Mouse (Mus musculus): ENCODE measurements at regions not wholly inside any gene's neighbourhood (a gene's known extent, or its start where the extent isn't known, plus 50 kb on each side); places are given as distances from the start of the nearest gene placed in this dataset.

DNA sequence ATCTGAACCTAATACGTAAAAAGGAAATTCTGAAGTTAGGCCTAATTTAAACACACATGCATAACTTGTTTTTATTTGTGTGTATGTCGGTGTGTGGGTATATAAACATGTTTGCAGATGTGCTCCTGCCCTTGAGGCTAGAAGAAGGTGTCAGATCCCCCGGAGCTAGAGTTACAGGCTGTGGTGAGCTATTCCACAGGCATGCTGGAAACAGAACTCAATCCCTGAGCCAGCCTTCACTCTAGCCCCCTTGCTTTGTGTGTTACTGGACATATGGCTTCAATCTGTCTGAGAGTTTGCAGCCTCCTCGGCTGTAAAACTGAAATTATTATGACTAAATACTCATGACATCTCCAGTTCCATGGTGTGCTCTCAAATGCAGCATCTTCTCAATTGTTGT, 89.3 kb upstream of the Tspan5 start:
- Histone ChIP-seq H3K4me1 (ENCODE audit: control insufficient read depth, insufficient read depth, low read length) (peaks cover 12% of the 10 kb centered on the region), H3K9me3 (ENCODE audit: control insufficient read depth, low read length) (peaks cover 15% of the 10 kb centered on the region; the same call in 1 of the 2 replicates), H3K27me3 (replicated peaks; ENCODE audit: control insufficient read depth, insufficient read depth, low read length) (no peaks in the 10 kb centered on the region), H3K36me3 (ENCODE audit: control insufficient read depth, insufficient read depth, low read length) (no peaks in the 10 kb centered on the region), H3K4me3 (ENCODE audit: low read depth, low read length) (no peak overlapping the region), H3K9ac (ENCODE audit: low read depth, low read length) (no peak overlapping the region), H3K27ac (replicated peaks; ENCODE audit: low read depth, low read length) (peak overlapping the region; percentile 61), H3K4me2 (ENCODE audit: low read depth, low read length) (no peak overlapping the region)
- DNase-seq (ENCODE audit: low spot score): peak; percentile 88
- WGBS: 34% methylated on average over 4 of the region's 4 CpGs
- ATAC-seq (ENCODE audit: low read depth): peak; percentile 69

- no peak overlapping the region for H3K9ac ChIP-seq (ENCODE audit: low read depth, low read length)
- ATAC-seq (ENCODE audit: low read depth) (no peak; the same call in 1 of the 2 replicates), DNase-seq (ENCODE audit: low spot score) (peak; percentile 80)
- no peak overlapping the region for H3K4me3 ChIP-seq (ENCODE audit: low read depth, low read length)
- H3K4me2 ChIP-seq (ENCODE audit: low read depth, low read length): no peak overlapping the region
- WGBS: 60% methylated on average over 13 of the region's 13 CpGs
- peaks cover 15% of the 10 kb centered on the region; the same call in 1 of the 2 replicates for H3K9me3 ChIP-seq (ENCODE audit: control insufficient read depth, low read length)
- no peaks in the 10 kb centered on the region for H3K36me3 ChIP-seq (ENCODE audit: control insufficient read depth, insufficient read depth, low read length)
- peak overlapping the region; percentile 61 for H3K27ac ChIP-seq (replicated peaks; ENCODE audit: low read depth, low read length)
- H3K27me3 ChIP-seq (replicated peaks; ENCODE audit: control insufficient read depth, insufficient read depth, low read length): no peaks in the 10 kb centered on the region
- peaks cover 12% of the 10 kb centered on the region for H3K4me1 ChIP-seq (ENCODE audit: control insufficient read depth, insufficient read depth, low read length)
Measured at GRCm38 (mm10) chr3:138653549-138654246, 88.3 kb upstream of the Tspan5 start.

- DNase-seq (ENCODE audit: low spot score) (peak; percentile 77), ATAC-seq (ENCODE audit: low read depth) (peak; percentile 81)
- Histone ChIP-seq H3K9me3 (ENCODE audit: control insufficient read depth, low read length) (peaks cover 15% of the 10 kb centered on the region; the same call in 1 of the 2 replicates), H3K4me1 (ENCODE audit: control insufficient read depth, insufficient read depth, low read length) (peaks cover 12% of the 10 kb centered on the region), H3K27ac (replicated peaks; ENCODE audit: low read depth, low read length) (peak overlapping the region; percentile 44; the same call in 1 of the 2 replicates), H3K9ac (ENCODE audit: low read depth, low read length) (no peak overlapping the region), H3K27me3 (replicated peaks; ENCODE audit: control insufficient read depth, insufficient read depth, low read length) (no peaks in the 10 kb centered on the region), H3K36me3 (ENCODE audit: control insufficient read depth, insufficient read depth, low read length) (no peaks in the 10 kb centered on the region), H3K4me3 (ENCODE audit: low read depth, low read length) (no peak overlapping the region), H3K4me2 (ENCODE audit: low read depth, low read length) (no peak overlapping the region)
- 66% methylated on average over 16 of the region's 16 CpGs for WGBS
Measured at GRCm38 (mm10) chr3:138654610-138655371, 87.2 kb upstream of the Tspan5 start.

DNA sequence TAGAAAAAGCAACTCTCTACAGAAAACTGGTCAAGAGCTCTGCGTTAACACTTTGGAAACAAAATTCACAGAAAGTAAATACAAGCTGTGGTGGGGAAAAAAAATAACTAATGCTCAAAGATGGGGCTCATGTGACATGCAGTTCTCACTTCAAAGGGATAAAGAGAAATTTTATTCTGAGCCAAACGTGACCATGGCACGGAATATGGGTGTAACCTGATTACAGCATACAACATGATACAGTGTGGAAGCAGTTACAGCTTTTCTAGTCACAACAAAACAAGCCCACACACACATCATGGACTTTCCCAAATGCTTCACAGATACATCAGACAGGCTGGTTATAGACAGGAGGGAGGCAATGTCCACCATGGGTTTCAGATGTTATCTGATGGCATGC, 86.5 kb upstream of the Tspan5 start:
- no peaks in the 10 kb centered on the region for H3K27me3 ChIP-seq (replicated peaks; ENCODE audit: control insufficient read depth, insufficient read depth, low read length)
- H3K9ac ChIP-seq (ENCODE audit: low read depth, low read length): no peak overlapping the region
- peak overlapping the region; percentile 44; the same call in 1 of the 2 replicates for H3K27ac ChIP-seq (replicated peaks; ENCODE audit: low read depth, low read length)
- H3K4me3 ChIP-seq (ENCODE audit: low read depth, low read length): no peak overlapping the region
- H3K4me1 ChIP-seq (ENCODE audit: control insufficient read depth, insufficient read depth, low read length): peaks cover 12% of the 10 kb centered on the region
- H3K9me3 ChIP-seq (ENCODE audit: control insufficient read depth, low read length): peaks cover 15% of the 10 kb centered on the region; the same call in 1 of the 2 replicates
- DNase-seq (ENCODE audit: low spot score) (peak; percentile 65), ATAC-seq (ENCODE audit: low read depth) (peak; percentile 39)
- no peaks in the 10 kb centered on the region for H3K36me3 ChIP-seq (ENCODE audit: control insufficient read depth, insufficient read depth, low read length)
- H3K4me2 ChIP-seq (ENCODE audit: low read depth, low read length): no peak overlapping the region
- WGBS: 36% methylated on average over 3 of the region's 3 CpGs

DNA sequence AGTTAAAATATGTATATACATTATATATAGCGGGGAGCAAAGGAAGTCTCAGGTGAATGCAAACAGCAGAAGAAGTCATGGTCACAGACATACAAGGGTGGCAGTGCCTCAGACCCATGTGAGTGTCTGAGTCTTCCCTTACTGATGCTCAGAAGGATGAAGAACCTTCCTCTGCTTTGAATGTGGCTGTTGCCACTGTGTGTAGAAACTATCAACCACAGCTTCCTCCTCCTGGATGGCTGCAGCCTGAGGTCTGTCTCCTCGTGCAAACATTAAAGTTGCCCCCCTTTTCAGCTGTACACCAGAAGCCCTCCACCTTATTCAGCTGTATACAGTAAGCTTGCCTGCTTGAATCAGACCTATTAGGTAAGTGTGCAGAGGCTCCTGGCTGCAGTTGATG, 79.4 kb upstream of the Tspan5 start:
- Histone ChIP-seq H3K4me3 (ENCODE audit: low read depth, low read length) (no peak overlapping the region), H3K9me3 (ENCODE audit: control insufficient read depth, low read length) (peaks cover 7% of the 10 kb centered on the region), H3K36me3 (ENCODE audit: control insufficient read depth, insufficient read depth, low read length) (no peaks in the 10 kb centered on the region), H3K9ac (ENCODE audit: low read depth, low read length) (no peak overlapping the region), H3K27ac (replicated peaks; ENCODE audit: low read depth, low read length) (no peak overlapping the region), H3K4me1 (ENCODE audit: control insufficient read depth, insufficient read depth, low read length) (no peaks in the 10 kb centered on the region), H3K4me2 (ENCODE audit: low read depth, low read length) (no peak overlapping the region), H3K27me3 (replicated peaks; ENCODE audit: control insufficient read depth, insufficient read depth, low read length) (no peaks in the 10 kb centered on the region)
- DNase-seq (ENCODE audit: low spot score) (no peak), ATAC-seq (ENCODE audit: low read depth) (no peak)
- 85% methylated on average over 2 of the region's 2 CpGs for WGBS

DNA sequence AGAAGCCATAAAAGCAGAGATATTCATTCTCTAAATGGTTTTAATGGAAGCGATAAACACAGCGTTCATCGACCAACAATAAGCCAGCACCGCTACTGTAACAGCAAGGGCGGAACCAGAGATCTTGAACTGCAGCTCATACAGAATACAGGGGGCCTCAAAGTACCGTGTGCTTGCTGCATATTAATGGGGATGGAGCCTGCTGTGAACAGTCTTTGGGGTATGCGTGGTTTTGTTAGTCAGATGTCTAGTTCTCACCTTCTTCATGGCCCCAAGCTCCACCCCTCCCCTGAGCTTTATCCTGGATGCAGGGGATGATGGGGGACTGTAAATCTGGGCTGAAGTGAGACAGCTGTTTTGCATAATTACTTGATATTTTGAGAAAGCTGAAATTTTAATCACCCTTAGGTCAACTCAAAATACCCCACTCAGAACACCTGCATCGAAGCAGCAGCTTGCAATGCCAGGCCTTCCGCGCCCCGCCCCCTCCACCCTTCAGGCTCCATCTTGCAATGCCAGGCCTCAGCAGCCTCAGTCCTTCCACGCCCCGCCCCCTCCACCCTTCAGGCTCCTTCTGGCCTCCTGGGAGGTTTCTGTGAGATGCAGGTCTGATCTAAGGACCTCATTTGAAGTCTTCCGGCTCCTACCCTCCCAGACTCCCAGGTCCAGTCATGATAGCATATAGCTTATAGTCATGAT, 73.5 kb upstream of the Tspan5 start:
- H3K9ac ChIP-seq (ENCODE audit: low read depth, low read length): no peak overlapping the region
- no peaks in the 10 kb centered on the region for H3K4me1 ChIP-seq (ENCODE audit: control insufficient read depth, insufficient read depth, low read length)
- DNase-seq (ENCODE audit: low spot score) (no peak), ATAC-seq (ENCODE audit: low read depth) (no peak)
- H3K27ac ChIP-seq (replicated peaks; ENCODE audit: low read depth, low read length): no peak overlapping the region
- 78% methylated on average over 14 of the region's 14 CpGs for WGBS
- no peaks in the 10 kb centered on the region for H3K27me3 ChIP-seq (replicated peaks; ENCODE audit: control insufficient read depth, insufficient read depth, low read length)
- H3K4me2 ChIP-seq (ENCODE audit: low read depth, low read length): no peak overlapping the region
- no peaks in the 10 kb centered on the region for H3K36me3 ChIP-seq (ENCODE audit: control insufficient read depth, insufficient read depth, low read length)
- peaks cover 7% of the 10 kb centered on the region for H3K9me3 ChIP-seq (ENCODE audit: control insufficient read depth, low read length)
- H3K4me3 ChIP-seq (ENCODE audit: low read depth, low read length): no peak overlapping the region

DNA sequence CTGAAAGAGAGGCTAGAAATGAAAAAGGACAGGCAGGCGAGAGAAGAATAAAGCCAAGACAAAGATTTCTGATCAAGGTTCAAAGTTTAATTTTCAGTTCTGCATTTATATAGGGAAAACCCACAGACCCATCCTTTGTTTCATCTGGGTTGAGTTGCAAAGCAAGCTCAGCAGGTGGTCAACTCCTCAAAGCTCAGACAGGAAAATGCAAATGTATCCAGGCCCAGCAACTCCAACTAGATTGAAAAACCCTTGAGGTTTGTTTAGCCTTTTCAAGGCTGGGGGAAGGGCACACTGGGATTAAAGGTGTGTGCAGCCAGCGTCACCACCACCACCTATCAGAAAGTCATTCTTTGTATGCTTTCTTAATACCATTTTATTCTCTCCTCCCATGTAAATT, 66.1 kb upstream of the Tspan5 start:
- Histone ChIP-seq H3K4me3 (ENCODE audit: low read depth, low read length) (no peak overlapping the region), H3K9me3 (ENCODE audit: control insufficient read depth, low read length) (no peaks in the 10 kb centered on the region), H3K9ac (ENCODE audit: low read depth, low read length) (no peak overlapping the region), H3K27me3 (replicated peaks; ENCODE audit: control insufficient read depth, insufficient read depth, low read length) (no peaks in the 10 kb centered on the region), H3K36me3 (ENCODE audit: control insufficient read depth, insufficient read depth, low read length) (no peaks in the 10 kb centered on the region), H3K4me2 (ENCODE audit: low read depth, low read length) (no peak overlapping the region), H3K27ac (replicated peaks; ENCODE audit: low read depth, low read length) (no peak overlapping the region), H3K4me1 (ENCODE audit: control insufficient read depth, insufficient read depth, low read length) (no peaks in the 10 kb centered on the region)
- DNase-seq (ENCODE audit: low spot score) (no peak), ATAC-seq (ENCODE audit: low read depth) (no peak)
- WGBS: 51% methylated on average over 2 of the region's 2 CpGs

- 66% methylated on average over 4 of the region's 4 CpGs for WGBS
Measured at GRCm38 (mm10) chr3:138678351-138678750, 63.6 kb upstream of the Tspan5 start.

More at GRCm38 (mm10) chr3:138678351-138678750, 63.6 kb upstream of the Tspan5 start:
- no peaks in the 10 kb centered on the region for H3K4me1 ChIP-seq (ENCODE audit: control insufficient read depth, insufficient read depth, low read length)
- no peak overlapping the region for H3K27ac ChIP-seq (replicated peaks; ENCODE audit: low read depth, low read length)
- no peaks in the 10 kb centered on the region for H3K27me3 ChIP-seq (replicated peaks; ENCODE audit: control insufficient read depth, insufficient read depth, low read length)
- no peak overlapping the region for H3K9ac ChIP-seq (ENCODE audit: low read depth, low read length)
- no peaks in the 10 kb centered on the region for H3K36me3 ChIP-seq (ENCODE audit: control insufficient read depth, insufficient read depth, low read length)
- DNase-seq (ENCODE audit: low spot score): peak; percentile 41
- ATAC-seq (ENCODE audit: low read depth): 0 out of 2 replicates have a peak, but pooled peaks have one; percentile 30
- no peaks in the 10 kb centered on the region for H3K9me3 ChIP-seq (ENCODE audit: control insufficient read depth, low read length)
- H3K4me2 ChIP-seq (ENCODE audit: low read depth, low read length): no peak overlapping the region
- no peak overlapping the region for H3K4me3 ChIP-seq (ENCODE audit: low read depth, low read length)
